Mouse (Mus musculus): ENCODE results near the gene Rbm6.
A peak's percentile ranks its signal among the peaks of the same experiment; 100 is the strongest.

GRCm38 (mm10) chr9:107738841-107739202, 134.2 kb downstream of the Rbm6 start:
- TF ChIP-seq CTCF (IDR thresholded peaks at IDR 0.05; ENCODE audit: extremely low read depth, insufficient read length, insufficient replicate concordance, low read depth, low read length) = peak; percentile 70; the same call in 1 of the 2 replicates
- TF ChIP-seq POLR2A (IDR thresholded peaks at IDR 0.05; ENCODE audit: low read depth, low read length) = no peak
